Mouse (Mus musculus) NIH3T3 (cell line): ENCODE data around the gene Pgghg.

Source experiments
- DNase-seq: peaks from one replicate; pipeline ENCODE4 v3.0.0-alpha.2; 2012; ENCODE audit warnings: low read depth

The Pgghg gene

GRCm38 (mm10) chr7:140990622-140991021 lies 49.4 kb downstream of the Pgghg start:
- DNase-seq = no peak

GRCm38 (mm10) chr7:140991117-140991689 lies 50.0 kb downstream of the Pgghg start:
- no peak for DNase-seq
